Mouse (Mus musculus) heart, postnatal 25 days (tissue): ENCODE measurements around the gene Bpnt1. TPM values are rescaled to one million over a fixed set of nuclear protein-coding genes. Genes with fewer than 3 reads are reported as not detected.
"Not testable (repeated sequence)": the region's sequence is repeated elsewhere in the genome, so short reads cannot be mapped to it uniquely, and the experiment has no call there.

Source experiments
- DNase-seq: peaks from one replicate; pipeline ENCODE4 v3.0.0; 2022; ENCODE audit warnings: low spot score
- intact Hi-C: fragments of 180-260 bp; cut with DNase I; formaldehyde crosslinking; loops from one replicate; pipeline ENCODE4 v1.15.1; 2025
- total RNA-seq, 2 experiments: library from RNA; stranded (reverse); gene quantifications; 2 replicates each; pipeline ENCODE4 v1.2.3; 2021

Bpnt1 gene
- 10 to 100 TPM; 25.5 to 32.6 TPM for total RNA-seq

GRCm38 (mm10) chr1:185331983-185332430 lies at the start of gene Bpnt1:
Gene Bpnt1 (plus strand): TSS chr1:185332149.
- intact Hi-C loops: loop anchor here (2.0 kb wide), 1 partner anchor 31 kb away; the partner anchor contains the start of gene Eprs
- DNase-seq: peak; percentile 86

GRCm38 (mm10) chr1:185282846-185283245 lies 49.1 kb upstream of the Bpnt1 start:
- intact Hi-C loops: no loop called here
- no peak for DNase-seq

- no peak for DNase-seq
- intact Hi-C loops: no loop called here
Measured at GRCm38 (mm10) chr1:185283247-185283646, 48.7 kb upstream of the Bpnt1 start.

- no peak for DNase-seq
Measured at GRCm38 (mm10) chr1:185284740-185285139, 47.2 kb upstream of the Bpnt1 start.

GRCm38 (mm10) chr1:185285171-185285570 lies 46.8 kb upstream of the Bpnt1 start:
- DNase-seq: no peak
- intact Hi-C loops: no loop called here

More at GRCm38 (mm10) chr1:185284740-185285139, 47.2 kb upstream of the Bpnt1 start:
- intact Hi-C loops: no loop called here

- intact Hi-C loops: no loop called here
Measured at GRCm38 (mm10) chr1:185287066-185287465, 44.9 kb upstream of the Bpnt1 start.

GRCm38 (mm10) chr1:185289231-185289630 lies 42.7 kb upstream of the Bpnt1 start:
- intact Hi-C loops: no loop called here
- DNase-seq: no peak

More at GRCm38 (mm10) chr1:185287066-185287465, 44.9 kb upstream of the Bpnt1 start:
- no peak for DNase-seq

- no peak for DNase-seq
- intact Hi-C loops: no loop called here
Measured at GRCm38 (mm10) chr1:185291336-185291735, 40.6 kb upstream of the Bpnt1 start.

- no peak for DNase-seq
- intact Hi-C loops: no loop called here
Measured at GRCm38 (mm10) chr1:185292646-185293360, 39.1 kb upstream of the Bpnt1 start.

GRCm38 (mm10) chr1:185296850-185297249 lies 35.1 kb upstream of the Bpnt1 start:
- intact Hi-C loops: no loop called here
- DNase-seq: no peak

- intact Hi-C loops: no loop called here
- DNase-seq: no peak
Measured at GRCm38 (mm10) chr1:185298496-185298895, 33.5 kb upstream of the Bpnt1 start.

GRCm38 (mm10) chr1:185302816-185303215 lies 29.1 kb upstream of the Bpnt1 start:
- intact Hi-C loops: no loop called here
- DNase-seq: no peak

GRCm38 (mm10) chr1:185306836-185307235 lies 25.1 kb upstream of the Bpnt1 start:
- no peak for DNase-seq
- intact Hi-C loops: no loop called here

- no peak for DNase-seq
- intact Hi-C loops: no loop called here
Measured at GRCm38 (mm10) chr1:185307645-185308044, 24.3 kb upstream of the Bpnt1 start.

- intact Hi-C loops: no loop called here
- no peak for DNase-seq
Measured at GRCm38 (mm10) chr1:185308334-185308733, 23.6 kb upstream of the Bpnt1 start.

GRCm38 (mm10) chr1:185308908-185309307 lies 23.0 kb upstream of the Bpnt1 start:
- no peak for DNase-seq
- intact Hi-C loops: no loop called here

GRCm38 (mm10) chr1:185311949-185312348 lies 20.0 kb upstream of the Bpnt1 start:
- intact Hi-C loops: no loop called here
- DNase-seq: no peak

GRCm38 (mm10) chr1:185314546-185314945 lies 17.4 kb upstream of the Bpnt1 start:
- intact Hi-C loops: no loop called here

GRCm38 (mm10) chr1:185315846-185316568 lies 15.9 kb upstream of the Bpnt1 start:
- DNase-seq: no peak
- intact Hi-C loops: no loop called here

More at GRCm38 (mm10) chr1:185314546-185314945, 17.4 kb upstream of the Bpnt1 start:
- DNase-seq: no peak

GRCm38 (mm10) chr1:185327754-185328345 lies 4.1 kb upstream of the Bpnt1 start:
- DNase-seq, intact Hi-C loops: not testable (repeated sequence)
